Mouse (Mus musculus): Measurements from ENCODE around the gene Bach1.

Gene Bach1

DNA sequence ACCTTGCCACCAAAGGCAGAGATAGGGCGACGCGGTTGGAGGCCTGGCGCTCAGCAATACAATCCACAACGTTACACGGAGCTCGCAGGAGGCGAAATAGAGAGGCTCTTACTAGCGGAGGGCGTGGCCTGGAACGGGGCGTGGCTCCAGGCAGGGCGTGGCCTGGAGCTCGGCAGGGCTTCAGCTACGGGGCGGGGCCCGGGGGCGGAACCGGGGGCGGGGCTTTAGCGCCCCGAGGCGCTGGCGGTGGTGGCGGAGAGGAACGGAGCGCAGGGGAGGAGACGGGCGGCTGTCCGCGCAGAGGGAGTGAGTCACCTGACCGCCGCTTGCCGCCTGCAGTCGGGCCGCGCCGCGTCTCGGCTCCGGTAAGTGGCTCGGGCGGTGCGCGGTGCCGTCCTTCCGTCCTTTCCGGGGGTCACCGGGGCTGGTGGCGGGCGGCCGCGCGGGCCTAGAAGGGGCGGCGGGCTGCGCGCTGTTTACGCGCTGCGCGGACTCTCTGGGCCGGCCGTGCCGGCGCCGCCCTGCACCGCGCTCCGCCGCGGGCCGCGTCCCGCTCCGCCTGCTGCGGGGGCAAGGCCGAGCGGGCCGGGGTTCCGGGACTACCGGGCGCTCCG, at the start of gene Bach1:
TSS of gene Bach1 (plus strand) at position 254 of the 614 bp plus-strand sequence.
- peak; percentile 100 for DNase-seq

DNA sequence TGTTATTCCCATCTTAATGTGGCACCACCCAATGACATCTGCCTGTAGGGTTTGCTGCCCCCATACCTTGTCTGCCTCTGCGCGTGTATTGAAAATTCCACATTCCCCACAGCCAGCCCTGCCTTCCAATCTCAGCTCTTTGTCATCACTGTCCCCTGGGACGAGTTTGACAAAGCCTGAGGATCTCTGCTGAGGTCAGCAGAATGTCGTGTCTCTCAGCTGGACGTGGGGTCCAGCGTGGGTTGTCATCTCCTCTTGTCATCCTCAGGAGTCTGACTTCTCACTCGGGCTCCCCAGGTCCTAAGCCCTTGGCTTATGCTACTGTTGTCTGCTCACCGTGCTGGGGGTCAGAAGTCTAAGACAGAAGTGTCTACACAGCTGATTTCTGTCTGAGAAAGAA, 46.4 kb upstream of the Bach1 start:
- DNase-seq: no peak

GRCm38 (mm10) chr16:87652924-87653323, 45.8 kb upstream of the Bach1 start:
- no peak for DNase-seq

DNA sequence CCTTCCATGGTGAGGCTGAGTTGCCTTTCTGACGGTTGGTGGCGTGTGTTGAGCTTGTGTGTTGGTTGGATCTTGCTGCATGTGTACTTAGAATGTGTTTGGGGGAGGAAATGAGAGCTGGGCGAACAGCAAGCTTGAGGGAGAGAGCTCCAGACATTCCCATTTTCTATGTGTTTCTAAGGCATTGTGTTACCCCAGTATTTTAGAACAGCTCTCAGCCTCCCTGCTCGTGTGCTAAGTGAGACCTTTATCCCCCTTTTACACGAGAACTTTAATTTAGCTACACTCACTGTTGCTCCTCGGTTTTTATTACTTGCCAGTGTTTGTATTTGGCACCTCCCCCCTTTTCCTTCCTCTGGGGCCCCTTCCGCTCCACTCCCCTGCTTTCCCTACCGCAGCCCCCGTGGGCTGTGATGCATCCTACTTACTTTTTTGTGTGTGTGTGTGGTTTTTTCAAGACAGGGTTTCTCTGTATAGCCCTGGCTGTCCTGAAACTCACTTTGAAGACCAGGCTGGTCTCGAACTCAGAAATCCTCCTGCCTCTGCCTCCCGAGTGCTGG, 44.6 kb upstream of the Bach1 start:
- DNase-seq: peak; percentile 52

- no peak for DNase-seq
Observed at GRCm38 (mm10) chr16:87655005-87655404, 43.7 kb upstream of the Bach1 start.

DNA sequence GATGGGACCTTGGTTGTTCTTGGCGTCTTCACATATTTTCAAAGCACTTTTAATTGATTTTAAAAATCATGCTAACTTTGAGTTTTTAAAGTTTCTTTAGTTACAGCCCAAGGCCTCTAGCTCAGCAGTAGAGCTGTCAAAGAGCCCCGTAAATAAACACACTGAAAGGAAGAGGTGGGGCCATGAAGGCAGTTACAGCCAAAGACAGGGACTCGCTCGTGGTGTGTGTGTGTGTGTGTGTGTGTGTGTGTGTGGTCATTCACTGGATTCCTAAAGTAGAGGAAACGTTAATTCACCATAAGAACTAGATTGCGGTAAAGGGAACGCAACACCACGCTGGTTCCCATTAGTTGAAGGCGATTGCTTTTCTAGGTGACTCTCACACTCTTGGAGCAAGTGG, 43.2 kb upstream of the Bach1 start:
- DNase-seq: peak; percentile 59

- no peak for DNase-seq
Observed at GRCm38 (mm10) chr16:87656771-87657170, 42.0 kb upstream of the Bach1 start.

- no peak for DNase-seq
Observed at GRCm38 (mm10) chr16:87657291-87657690, 41.5 kb upstream of the Bach1 start.

DNA sequence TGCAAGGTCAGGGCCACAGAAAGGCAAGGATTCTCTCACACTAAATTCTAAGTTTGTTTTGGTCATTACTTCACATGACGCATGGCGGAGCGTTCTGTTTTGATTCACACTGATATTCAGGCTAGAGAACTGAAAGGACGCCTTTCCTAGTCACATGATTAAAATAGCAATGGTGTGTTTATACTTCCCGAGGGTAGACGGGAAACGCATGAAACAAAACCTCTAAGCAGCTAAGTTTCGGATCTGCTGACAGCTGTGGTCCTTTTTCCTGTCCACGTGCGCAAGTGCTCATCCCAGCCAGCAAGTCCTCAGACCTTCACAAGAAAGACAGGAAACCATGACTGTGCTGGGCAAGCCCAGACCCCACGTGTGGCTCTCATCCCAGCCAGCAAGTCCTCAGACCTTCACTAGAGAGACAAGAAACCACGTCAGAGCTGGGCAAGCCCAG, 37.7 kb upstream of the Bach1 start:
- no peak for DNase-seq

GRCm38 (mm10) chr16:87661636-87662035, 37.1 kb upstream of the Bach1 start:
- DNase-seq: peak; percentile 75

GRCm38 (mm10) chr16:87662528-87662927, 36.2 kb upstream of the Bach1 start:
- DNase-seq: no peak

DNA sequence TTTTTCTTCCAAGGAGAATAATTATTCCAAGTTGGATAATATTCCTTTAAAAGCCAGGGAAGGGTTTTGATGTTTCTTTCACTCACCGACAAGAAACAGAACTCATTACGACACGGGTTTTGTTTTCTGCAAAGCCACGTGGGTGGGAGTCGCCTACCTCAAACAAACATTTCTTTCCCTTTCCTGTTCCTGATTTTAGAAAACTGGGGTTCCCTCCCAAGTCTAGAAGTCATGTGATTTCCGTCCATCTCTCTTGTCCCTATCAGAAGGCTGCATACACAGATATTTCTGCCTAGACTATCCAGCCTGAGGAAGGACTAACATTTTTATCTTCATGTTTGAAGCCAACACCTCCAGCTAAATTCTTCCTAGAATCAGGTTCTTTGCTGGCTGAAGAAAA, 34.9 kb upstream of the Bach1 start:
- no peak for DNase-seq

DNA sequence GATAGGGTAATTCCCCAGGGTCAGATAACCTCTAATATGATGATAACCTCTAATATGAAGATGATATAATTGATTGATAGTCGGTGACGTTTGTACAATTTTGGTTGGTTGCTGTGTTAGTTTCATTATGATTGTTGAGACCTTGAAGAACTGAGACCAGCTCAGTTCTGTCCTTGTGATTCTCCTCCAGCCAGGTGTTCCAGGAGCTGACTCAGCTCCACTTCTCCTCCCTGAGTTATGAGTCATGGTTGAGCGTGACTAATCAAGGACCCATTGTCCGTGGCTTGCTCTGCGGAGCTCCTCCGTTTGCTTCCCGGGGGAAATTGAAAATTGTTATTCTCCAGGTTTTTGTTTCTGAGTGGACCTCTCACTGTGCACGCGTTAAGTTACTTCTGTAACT, 33.5 kb upstream of the Bach1 start:
- DNase-seq: no peak

- peak; percentile 17 for DNase-seq
Observed at GRCm38 (mm10) chr16:87665752-87666619, 32.8 kb upstream of the Bach1 start.

- no peak for DNase-seq
Observed at GRCm38 (mm10) chr16:87666620-87667004, 32.1 kb upstream of the Bach1 start.

- DNase-seq: no peak
Observed at GRCm38 (mm10) chr16:87668002-87668401, 30.7 kb upstream of the Bach1 start.

DNA sequence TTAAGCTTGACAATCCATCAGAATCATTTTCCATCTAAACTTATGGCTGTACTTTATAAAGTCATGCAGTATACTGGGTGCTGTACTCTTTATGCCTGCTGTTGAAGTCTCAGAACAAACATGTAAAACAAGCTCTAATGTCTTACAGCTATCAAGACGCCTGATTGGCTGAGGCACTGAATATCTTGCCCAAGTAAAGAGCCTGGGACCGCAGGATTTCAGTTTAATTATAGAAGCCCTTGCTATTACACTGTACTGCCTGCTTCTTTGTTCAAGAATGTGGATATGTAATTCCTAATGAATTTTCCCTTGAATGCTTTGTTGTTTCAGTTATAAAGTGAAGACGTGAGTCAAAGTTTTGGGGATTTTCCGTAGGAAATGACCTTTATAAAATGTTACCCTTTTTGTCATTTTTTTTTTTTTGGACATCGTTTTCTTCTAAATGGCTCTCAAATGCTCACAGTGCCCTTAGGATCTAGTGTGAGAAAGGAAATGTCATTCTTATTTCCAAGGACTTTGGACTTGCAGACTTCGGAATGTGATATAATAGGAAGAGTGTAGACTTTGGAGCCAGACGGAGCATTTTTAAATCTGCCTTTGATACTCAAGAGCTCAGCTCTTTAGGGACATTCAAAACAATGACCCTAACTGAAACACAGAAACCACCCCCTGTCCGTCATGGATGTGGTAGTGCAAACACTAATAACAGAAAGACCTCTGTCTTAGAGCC, 28.5 kb upstream of the Bach1 start:
- DNase-seq: no peak

GRCm38 (mm10) chr16:87670821-87671165, 28.0 kb upstream of the Bach1 start:
- DNase-seq: no peak

DNA sequence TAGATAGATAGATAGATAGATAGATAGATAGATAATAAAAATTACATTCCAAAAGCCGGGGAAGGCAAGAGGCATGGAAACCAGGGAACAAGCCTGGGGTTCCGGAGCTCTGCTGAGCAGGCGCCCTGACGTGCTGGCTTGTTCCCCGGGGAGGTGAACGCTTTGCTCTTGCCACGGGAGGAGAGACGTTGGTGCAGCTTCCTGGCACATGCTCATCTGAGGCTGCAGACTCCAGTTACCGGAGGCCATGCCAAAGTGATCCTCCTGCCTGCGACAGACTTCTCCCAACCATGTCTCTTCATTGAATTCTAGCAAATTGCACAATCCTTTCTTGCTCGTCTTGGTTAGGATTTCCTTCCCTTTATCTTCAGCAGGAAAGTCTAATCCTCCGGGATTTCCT, 27.4 kb upstream of the Bach1 start:
- DNase-seq: no peak

DNA sequence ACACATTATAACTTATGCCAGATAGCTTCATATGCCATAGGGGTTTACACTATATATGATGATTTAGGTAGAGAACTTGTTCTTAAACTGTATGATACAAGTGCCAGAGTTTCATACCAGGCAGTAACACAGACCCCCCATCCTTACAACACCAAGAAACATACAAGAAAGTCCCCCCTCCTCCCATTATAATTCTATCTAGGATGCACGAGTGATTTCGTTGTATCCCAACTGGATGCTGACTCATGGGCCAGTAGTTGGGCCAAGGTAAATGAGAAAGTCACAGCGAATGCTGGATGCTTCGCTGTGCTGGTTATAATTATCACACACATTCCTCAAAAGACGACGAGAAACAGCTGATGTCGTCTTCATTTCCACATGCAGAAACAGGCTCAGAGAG, 25.6 kb upstream of the Bach1 start:
- no peak for DNase-seq

DNA sequence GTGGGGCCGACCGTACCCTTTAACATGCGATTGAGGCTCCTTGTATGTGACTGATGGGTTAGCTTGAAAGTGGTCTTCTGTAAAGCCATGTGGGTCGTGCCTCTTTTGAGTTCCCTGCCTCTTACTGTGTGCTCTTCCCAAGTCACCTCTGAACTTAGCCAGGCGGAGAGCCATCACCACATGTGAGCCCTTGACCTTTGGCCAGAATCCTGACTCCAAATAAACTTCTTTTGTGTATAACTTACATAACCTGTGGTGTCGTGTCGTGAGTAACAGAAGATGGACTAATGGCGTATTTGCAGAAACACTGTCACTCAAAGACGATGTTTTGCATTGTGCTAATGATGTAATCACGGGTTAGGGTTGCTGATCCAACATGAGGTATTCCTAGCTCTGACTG, 22.6 kb upstream of the Bach1 start:
- DNase-seq: no peak

GRCm38 (mm10) chr16:87678667-87679066, 20.1 kb upstream of the Bach1 start:
- DNase-seq: no peak

GRCm38 (mm10) chr16:87680912-87681634, 17.7 kb upstream of the Bach1 start:
- no peak for DNase-seq
